Mouse (Mus musculus) hindbrain, embryonic 16.5 days (tissue): ENCODE measurements around the gene Pip5k1b. TPM values are rescaled to one million over a fixed set of nuclear protein-coding genes. Genes with fewer than 3 reads are reported as not detected.
A peak's percentile ranks its signal among the peaks of the same experiment; 100 is the strongest.

Source experiments
- ATAC-seq: fragments of 200-750 bp; cut with Nextera tagmentation; 2 replicates; pipeline ENCODE4 v1.8.0; 2017; ENCODE audit warnings: moderate TSS enrichment, moderate library complexity
- H3K27ac ChIP-seq: fragments of 300-500 bp; sonication (generic); 2 replicates; pipeline ENCODE4 v1.5.1; 2014; ENCODE audit warnings: low read depth, mild to moderate bottlenecking, control low read depth, low read length, moderate library complexity
- H3K27me3 ChIP-seq: fragments of 300-500 bp; sonication (generic); replicated peaks from 2 replicates; pipeline ENCODE4 v1.6.1; 2014; ENCODE audit warnings: low read length; ENCODE audit not compliant: control insufficient read depth, insufficient read depth
- H3K36me3 ChIP-seq: fragments of 300-500 bp; sonication (generic); 2 replicates; pipeline ENCODE4 v1.6.1; 2014; ENCODE audit warnings: mild to moderate bottlenecking, low read length, moderate library complexity, mixed read lengths; ENCODE audit not compliant: control insufficient read depth, insufficient read depth
- H3K4me1 ChIP-seq: fragments of 300-500 bp; sonication (generic); 2 replicates; pipeline ENCODE4 v1.6.1; 2014; ENCODE audit warnings: low read depth, low read length; ENCODE audit not compliant: control insufficient read depth, insufficient read depth
- H3K4me2 ChIP-seq: fragments of 300-500 bp; sonication (generic); 2 replicates; pipeline ENCODE4 v1.6.1; 2014; ENCODE audit warnings: mild to moderate bottlenecking, low read length, control low read depth, moderate library complexity
- H3K4me3 ChIP-seq: fragments of 300-500 bp; sonication (generic); 2 replicates; pipeline ENCODE4 v1.5.1; 2014; ENCODE audit warnings: mild to moderate bottlenecking, low read length, control low read depth, moderate library complexity
- H3K9ac ChIP-seq: fragments of 300-500 bp; sonication (generic); 2 replicates; pipeline ENCODE4 v1.6.1; 2014; ENCODE audit warnings: low read depth, mild to moderate bottlenecking, control low read depth, low read length, moderate library complexity
- H3K9me3 ChIP-seq: fragments of 300-500 bp; sonication (generic); 2 replicates; pipeline ENCODE4 v1.6.1; 2014; ENCODE audit warnings: mild to moderate bottlenecking, low read length, moderate library complexity; ENCODE audit not compliant: control insufficient read depth
- WGBS: fragments of 180-500 bp; shearing (Covaris S2); extraction: QIAGEN DNeasy Blood & Tissue Kit; methylation state at CpG from one replicate; pipeline ENCODE4 v1.1.7; 2014; 5-methylcytosine and 5-hydroxymethylcytosine counted together
- polyA plus RNA-seq: library from polyadenylated mRNA; unstranded; fragments of >200 nt; fragmentation: Nextera tagmentation; extraction: Ambion mirVana; gene quantifications from 2 replicates; pipeline ENCODE4 v1.2.1, GENCODE M21; 2015

Pip5k1b gene
- polyA plus RNA-seq, 1 experiment from 2014 or later, result 2.2 TPM

- Histone ChIP-seq H3K36me3 (peaks cover 8% of the 10 kb centered on the region; the same call in 1 of the 2 replicates), H3K9ac (no peak overlapping the region), H3K4me2 (no peak overlapping the region), H3K4me1 (no peaks in the 10 kb centered on the region), H3K27me3 (no peaks in the 10 kb centered on the region), H3K9me3 (no peaks in the 10 kb centered on the region), H3K27ac (no peak overlapping the region), H3K4me3 (no peak overlapping the region)
- peak; percentile 83 for ATAC-seq
- WGBS, result 51% methylated on average over 7 of the region's 7 CpGs
Measured at GRCm38 (mm10) chr19:24264991-24265390, 290.7 kb downstream of the Pip5k1b start.

- Histone ChIP-seq H3K4me3 (no peak overlapping the region), H3K36me3 (peaks cover 8% of the 10 kb centered on the region; the same call in 1 of the 2 replicates), H3K27ac (no peak overlapping the region), H3K9ac (no peak overlapping the region), H3K27me3 (no peaks in the 10 kb centered on the region), H3K4me2 (no peak overlapping the region), H3K9me3 (no peaks in the 10 kb centered on the region), H3K4me1 (no peaks in the 10 kb centered on the region)
- WGBS, result 93% methylated on average over 14 of the region's 14 CpGs
- no peak for ATAC-seq
Measured at GRCm38 (mm10) chr19:24262736-24263135, 292.9 kb downstream of the Pip5k1b start.

- Histone ChIP-seq H3K9me3 (no peaks in the 10 kb centered on the region), H3K36me3 (peaks cover 6% of the 10 kb centered on the region; the same call in 1 of the 2 replicates), H3K27ac (no peak overlapping the region), H3K4me3 (no peak overlapping the region), H3K4me1 (no peaks in the 10 kb centered on the region), H3K9ac (no peak overlapping the region), H3K27me3 (no peaks in the 10 kb centered on the region), H3K4me2 (no peak overlapping the region)
- ATAC-seq, result peak; percentile 75
- 43% methylated on average over 12 of the region's 12 CpGs for WGBS
Measured at GRCm38 (mm10) chr19:24259390-24260351, 296.0 kb downstream of the Pip5k1b start.

GRCm38 (mm10) chr19:24258368-24258767 lies 297.3 kb downstream of the Pip5k1b start:
- peaks cover 2% of the 10 kb centered on the region; the same call in 1 of the 2 replicates for H3K36me3 ChIP-seq
- 75% methylated on average over 5 of the region's 5 CpGs for WGBS
- H3K9me3 ChIP-seq, result no peaks in the 10 kb centered on the region
- no peak overlapping the region for H3K9ac ChIP-seq
- ATAC-seq, result no peak
- no peak overlapping the region for H3K4me3 ChIP-seq
- H3K4me2 ChIP-seq, result no peak overlapping the region
- H3K4me1 ChIP-seq, result no peaks in the 10 kb centered on the region
- no peaks in the 10 kb centered on the region for H3K27me3 ChIP-seq
- H3K27ac ChIP-seq, result no peak overlapping the region

GRCm38 (mm10) chr19:24257962-24258361 lies 297.7 kb downstream of the Pip5k1b start:
- no peak for ATAC-seq
- Histone ChIP-seq H3K9ac (no peak overlapping the region), H3K27me3 (no peaks in the 10 kb centered on the region), H3K9me3 (no peaks in the 10 kb centered on the region), H3K4me3 (no peak overlapping the region), H3K4me2 (no peak overlapping the region), H3K36me3 (peaks cover 2% of the 10 kb centered on the region; the same call in 1 of the 2 replicates), H3K27ac (no peak overlapping the region), H3K4me1 (no peaks in the 10 kb centered on the region)
- WGBS, result 92% methylated on average over 6 of the region's 6 CpGs

GRCm38 (mm10) chr19:24253657-24254260 lies 301.9 kb downstream of the Pip5k1b start:
- H3K9ac ChIP-seq, result no peak overlapping the region
- no peak overlapping the region for H3K27ac ChIP-seq
- WGBS, result 35% methylated on average over 9 of the region's 9 CpGs
- H3K36me3 ChIP-seq, result no peaks in the 10 kb centered on the region
- ATAC-seq, result 0 out of 2 replicates have a peak, but pooled peaks have one; percentile 30
- no peaks in the 10 kb centered on the region for H3K27me3 ChIP-seq
- H3K4me3 ChIP-seq, result no peak overlapping the region
- peaks cover 5% of the 10 kb centered on the region; the same call in 1 of the 2 replicates for H3K4me1 ChIP-seq
- H3K4me2 ChIP-seq, result no peak overlapping the region
- H3K9me3 ChIP-seq, result no peaks in the 10 kb centered on the region

- H3K27ac ChIP-seq, result no peak overlapping the region
- no peaks in the 10 kb centered on the region for H3K9me3 ChIP-seq
- peaks cover 5% of the 10 kb centered on the region; the same call in 1 of the 2 replicates for H3K4me1 ChIP-seq
- no peaks in the 10 kb centered on the region for H3K27me3 ChIP-seq
- no peaks in the 10 kb centered on the region for H3K36me3 ChIP-seq
- H3K4me2 ChIP-seq, result no peak overlapping the region
- no peak; the same call in 1 of the 2 replicates for ATAC-seq
- WGBS, result 12% methylated on average over 6 of the region's 6 CpGs
- no peak overlapping the region for H3K4me3 ChIP-seq
- no peak overlapping the region for H3K9ac ChIP-seq
Measured at GRCm38 (mm10) chr19:24251869-24252268, 303.8 kb downstream of the Pip5k1b start.
